Mouse (Mus musculus) cortical plate, adult 2 months (tissue): ENCODE results near the gene Spaca3.

Experiments
- CTCF ChIP-seq: fragments of 200-500 bp; IDR thresholded peaks from 2 replicates; pipeline ENCODE4 v1.5.1; 2011; ENCODE audit warnings: mild to moderate bottlenecking, control low read depth, low read length; ENCODE audit not compliant: insufficient read depth; ENCODE audit errors: extremely low read depth
- POLR2A ChIP-seq: fragments of 200-500 bp; IDR thresholded peaks from 2 replicates; pipeline ENCODE4 v1.6.1; 2011; ENCODE audit warnings: mild to moderate bottlenecking, low read length, control low read depth; ENCODE audit not compliant: insufficient read depth; ENCODE audit errors: extremely low read depth

- TF ChIP-seq CTCF: no peak
- no peak for TF ChIP-seq POLR2A
These were observed 31.3 kb downstream of the Spaca3 start for GRCm38 (mm10) chr11:80889336-80890063.
